Mouse (Mus musculus) ES-E14 (cell line): Measurements from ENCODE around the gene Dmpk.

Experiments
- CHD2 ChIP-seq: IDR thresholded peaks from 2 replicates; pipeline ENCODE4 v1.6.1; 2014; ENCODE audit warnings: mild to moderate bottlenecking, low read depth, low read length, inconsistent platforms
- MAFK ChIP-seq: IDR thresholded peaks from 2 replicates; pipeline ENCODE4 v1.6.1; 2014; ENCODE audit warnings: mild to moderate bottlenecking, low read depth, low read length, inconsistent platforms; ENCODE audit not compliant: insufficient read depth
- ZNF384 ChIP-seq: IDR thresholded peaks from 2 replicates; pipeline ENCODE4 v1.6.1; 2012; ENCODE audit warnings: low read depth, low read length, inconsistent platforms

- TF ChIP-seq MAFK (no peak), ZNF384 (no peak), CHD2 (0 out of 2 replicates have a peak, but pooled peaks have one; percentile 22)
Observed at GRCm38 (mm10) chr7:19075723-19076585, 7.7 kb upstream of the Dmpk start, which contains the start of gene Dmwd.
